In genomic region chr11:51617693-51618092, GRCm38 (mm10) we compare ENCODE assay signal across 8 mouse cellular contexts. TPM values are rescaled to one million over a fixed set of nuclear protein-coding genes. Genes with fewer than 3 reads are reported as not detected.
A peak's percentile ranks its signal among the peaks of the same experiment; 100 is the strongest.
DNase-seq lines count a peak whose midpoint lies in the region; ATAC-seq and TF ChIP-seq lines count a peak whose summit lies in the region.

No protein-coding gene starts in this region.

- H3K9me3 ChIP-seq in forebrain, embryonic 14.5 days (replicated peaks; ENCODE audit: control insufficient read depth, low read length) = no peaks in the 10 kb centered on the region
- H3K9me3 ChIP-seq in forebrain, embryonic 13.5 days (replicated peaks) = no peaks in the 10 kb centered on the region
- no peaks in the 10 kb centered on the region for H3K9me3 ChIP-seq in kidney, embryonic 15.5 days (replicated peaks)
- no peaks in the 10 kb centered on the region for H3K9me3 ChIP-seq in lung, postnatal 0 days (ENCODE audit: low read length)

- H3K4me2 ChIP-seq in forebrain, embryonic 14.5 days (ENCODE audit: low read length) = no peak overlapping the region
- H3K4me2 ChIP-seq in forebrain, embryonic 13.5 days = no peak overlapping the region
- no peak overlapping the region for H3K4me2 ChIP-seq in kidney, embryonic 15.5 days
- no peak overlapping the region for H3K4me2 ChIP-seq in lung, postnatal 0 days (replicated peaks; ENCODE audit: low read depth, low read length)

- no peaks in the 10 kb centered on the region for H3K27me3 ChIP-seq in forebrain, embryonic 14.5 days (replicated peaks; ENCODE audit: control insufficient read depth, insufficient read depth, low read length)
- H3K27me3 ChIP-seq in forebrain, embryonic 13.5 days = 0 out of 2 replicates have a peak, but pooled peaks cover 5% of the 10 kb centered on the region
- no peaks in the 10 kb centered on the region for H3K27me3 ChIP-seq in kidney, embryonic 15.5 days
- H3K27me3 ChIP-seq in lung, postnatal 0 days (replicated peaks; ENCODE audit: insufficient read depth, low read length) = no peaks in the 10 kb centered on the region

- H3K27ac ChIP-seq in forebrain, embryonic 14.5 days (ENCODE audit: low read depth, low read length) = no peak overlapping the region
- no peak overlapping the region for H3K27ac ChIP-seq in forebrain, embryonic 13.5 days
- no peak overlapping the region for H3K27ac ChIP-seq in embryonic fibroblast, embryonic 13.5 days (ENCODE audit: insufficient read depth, low read length)
- peak overlapping the region; percentile 23; the same call in 1 of the 2 replicates for H3K27ac ChIP-seq in kidney, embryonic 15.5 days
- no peak overlapping the region for H3K27ac ChIP-seq in lung, postnatal 0 days (ENCODE audit: low read length)

- H3K4me3 ChIP-seq in forebrain, embryonic 14.5 days (ENCODE audit: low read depth, low read length) = no peak overlapping the region
- no peak overlapping the region for H3K4me3 ChIP-seq in forebrain, embryonic 13.5 days
- no peak overlapping the region for H3K4me3 ChIP-seq in embryonic fibroblast, embryonic 13.5 days (ENCODE audit: insufficient read depth, low read length)
- H3K4me3 ChIP-seq in kidney, embryonic 15.5 days (replicated peaks) = no peak overlapping the region
- H3K4me3 ChIP-seq in lung, postnatal 0 days (ENCODE audit: low read depth, low read length) = no peak overlapping the region

- no peak for ATAC-seq in forebrain, embryonic 14.5 days
- no peak for ATAC-seq in forebrain, embryonic 13.5 days
- no peak for ATAC-seq in kidney, embryonic 15.5 days (replicated peaks; ENCODE audit: low FRiP score)
- ATAC-seq in lung, postnatal 0 days = no peak

- H3K36me3 ChIP-seq in forebrain, embryonic 14.5 days (ENCODE audit: control insufficient read depth, insufficient read depth, low read length) = peaks cover 17% of the 10 kb centered on the region
- peaks cover 14% of the 10 kb centered on the region for H3K36me3 ChIP-seq in forebrain, embryonic 13.5 days (ENCODE audit: poor library complexity, severe bottlenecking)
- H3K36me3 ChIP-seq in kidney, embryonic 15.5 days = peaks cover 16% of the 10 kb centered on the region
- 0 out of 2 replicates have a peak, but pooled peaks cover 2% of the 10 kb centered on the region for H3K36me3 ChIP-seq in lung, postnatal 0 days (ENCODE audit: insufficient read depth, low read length)

- H3K9ac ChIP-seq in forebrain, embryonic 14.5 days (ENCODE audit: low read length) = no peak overlapping the region
- H3K9ac ChIP-seq in forebrain, embryonic 13.5 days = no peak overlapping the region
- H3K9ac ChIP-seq in kidney, embryonic 15.5 days = no peak overlapping the region
- H3K9ac ChIP-seq in lung, postnatal 0 days (replicated peaks; ENCODE audit: low read depth) = no peak overlapping the region

- 2% methylated on average over 4 of the region's 4 CpGs for WGBS in forebrain, embryonic 14.5 days
- 4% methylated on average over 4 of the region's 4 CpGs for WGBS in forebrain, embryonic 13.5 days
- 4% methylated on average over 4 of the region's 4 CpGs for WGBS in kidney, embryonic 15.5 days
- WGBS in lung, postnatal 0 days = 3% methylated on average over 4 of the region's 4 CpGs

- H3K4me1 ChIP-seq in forebrain, embryonic 14.5 days (ENCODE audit: control insufficient read depth, insufficient read depth, low read length) = peaks cover 13% of the 10 kb centered on the region
- peaks cover 23% of the 10 kb centered on the region for H3K4me1 ChIP-seq in forebrain, embryonic 13.5 days
- peaks cover 8% of the 10 kb centered on the region; the same call in 1 of the 2 replicates for H3K4me1 ChIP-seq in embryonic fibroblast, embryonic 13.5 days (ENCODE audit: control insufficient read depth, insufficient read depth, low read length)
- peaks cover 39% of the 10 kb centered on the region for H3K4me1 ChIP-seq in kidney, embryonic 15.5 days
- peaks cover 16% of the 10 kb centered on the region for H3K4me1 ChIP-seq in lung, postnatal 0 days (ENCODE audit: insufficient read depth, low read depth, low read length)

- TF ChIP-seq POLR2A in embryonic fibroblast, embryonic 13.5 days (IDR thresholded peaks at IDR 0.05; ENCODE audit: low read depth, low read length) = no peak

- DNase-seq in forebrain, embryonic 14.5 days (ENCODE audit: low spot score) = peak; percentile 79
- peak; percentile 81 for DNase-seq in A20 (ENCODE audit: low read depth, low spot score)
- peak; percentile 73 to 75 for DNase-seq in adrenal gland, postnatal 36 days
- peak; percentile 89 for DNase-seq in lung, postnatal 0 days (ENCODE audit: low spot score)
- DNase-seq in spleen, adult 12 weeks (ENCODE audit: low spot score) = peak; percentile 59

- TF ChIP-seq CTCF in embryonic fibroblast, embryonic 13.5 days (IDR thresholded peaks at IDR 0.05; ENCODE audit: borderline replicate concordance, insufficient read depth, low read length) = peak; percentile 56; the same call in 1 of the 2 replicates
- peak; percentile 91 for TF ChIP-seq CTCF in lung, postnatal 0 days (IDR thresholded peaks at IDR 0.05)

- TF ChIP-seq EP300 in lung, postnatal 0 days (IDR thresholded peaks at IDR 0.05) = no peak

RNA-seq across cellular contexts. Expression of gene Nhp2, which starts 1.8 kb away (rescaled TPM):
- 114 and 150 TPM in 2 replicates for polyA plus RNA-seq in forebrain, embryonic 14.5 days (2014; fragmentation: Nextera tagmentation; extraction: Ambion mirVana)
- polyA plus RNA-seq in forebrain, embryonic 13.5 days (2015; fragmentation: Nextera tagmentation; extraction: Ambion mirVana) = 123 and 141 TPM in 2 replicates
- total RNA-seq in adrenal gland, postnatal 36 days (2021) = 10 to 100 TPM; 61.5 to 77.5 TPM
- polyA plus RNA-seq in embryonic fibroblast, embryonic 13.5 days (2011; ENCODE audit: insufficient read length, low read depth, missing spikeins) = 61.2 and 70.9 TPM in 2 replicates
- 163 and 169 TPM in 2 replicates for polyA plus RNA-seq in kidney, embryonic 15.5 days (2015; fragmentation: Nextera tagmentation; extraction: Ambion mirVana)
- polyA plus RNA-seq in lung, postnatal 0 days (2015; fragmentation: Nextera tagmentation; extraction: Ambion mirVana) = 60.1 and 67.2 TPM in 2 replicates

RNA-seq across cellular contexts. Expression of gene Hnrnpab, which starts 11.0 kb away (rescaled TPM):
- polyA plus RNA-seq in forebrain, embryonic 14.5 days (2014; fragmentation: Nextera tagmentation; extraction: Ambion mirVana) = 545 and 644 TPM in 2 replicates
- 585 and 646 TPM in 2 replicates for polyA plus RNA-seq in forebrain, embryonic 13.5 days (2015; fragmentation: Nextera tagmentation; extraction: Ambion mirVana)
- 100 to 1,000 TPM; 315 to 322 TPM for total RNA-seq in adrenal gland, postnatal 36 days (2021)
- 361 and 364 TPM in 2 replicates for polyA plus RNA-seq in embryonic fibroblast, embryonic 13.5 days (2011; ENCODE audit: insufficient read length, low read depth, missing spikeins)
- polyA plus RNA-seq in kidney, embryonic 15.5 days (2015; fragmentation: Nextera tagmentation; extraction: Ambion mirVana) = 443 and 447 TPM in 2 replicates
- 152 and 167 TPM in 2 replicates for polyA plus RNA-seq in lung, postnatal 0 days (2015; fragmentation: Nextera tagmentation; extraction: Ambion mirVana)

RNA-seq across cellular contexts. Expression of gene Rmnd5b, which starts 18.0 kb away (rescaled TPM):
- polyA plus RNA-seq in forebrain, embryonic 14.5 days (2014; fragmentation: Nextera tagmentation; extraction: Ambion mirVana) = 77.0 and 86.4 TPM in 2 replicates
- 53.8 and 61.2 TPM in 2 replicates for polyA plus RNA-seq in forebrain, embryonic 13.5 days (2015; fragmentation: Nextera tagmentation; extraction: Ambion mirVana)
- total RNA-seq in adrenal gland, postnatal 36 days (2021) = 10 to 100 TPM; 35.4 to 54.1 TPM
- 17.5 and 20.0 TPM in 2 replicates for polyA plus RNA-seq in embryonic fibroblast, embryonic 13.5 days (2011; ENCODE audit: insufficient read length, low read depth, missing spikeins)
- polyA plus RNA-seq in kidney, embryonic 15.5 days (2015; fragmentation: Nextera tagmentation; extraction: Ambion mirVana) = 43.1 and 44.0 TPM in 2 replicates
- polyA plus RNA-seq in lung, postnatal 0 days (2015; fragmentation: Nextera tagmentation; extraction: Ambion mirVana) = 43.2 and 46.4 TPM in 2 replicates

RNA-seq across cellular contexts. Expression of gene N4bp3, which starts 32.9 kb away (rescaled TPM):
- polyA plus RNA-seq in forebrain, embryonic 14.5 days (2014; fragmentation: Nextera tagmentation; extraction: Ambion mirVana) = 6.6 and 9.9 TPM in 2 replicates
- 7.7 and 8.4 TPM in 2 replicates for polyA plus RNA-seq in forebrain, embryonic 13.5 days (2015; fragmentation: Nextera tagmentation; extraction: Ambion mirVana)
- 1 to 10 TPM; 7.8 to 7.9 TPM for total RNA-seq in adrenal gland, postnatal 36 days (2021)
- 0.35 and 1.8 TPM in 2 replicates for polyA plus RNA-seq in embryonic fibroblast, embryonic 13.5 days (2011; ENCODE audit: insufficient read length, low read depth, missing spikeins)
- polyA plus RNA-seq in kidney, embryonic 15.5 days (2015; fragmentation: Nextera tagmentation; extraction: Ambion mirVana) = 27.8 and 32.1 TPM in 2 replicates
- 43.9 and 44.7 TPM in 2 replicates for polyA plus RNA-seq in lung, postnatal 0 days (2015; fragmentation: Nextera tagmentation; extraction: Ambion mirVana)

RNA-seq across cellular contexts. Expression of gene D930048N14Rik, which starts 33.1 kb away (rescaled TPM):
- 0.44 and 0.61 TPM in 2 replicates for polyA plus RNA-seq in forebrain, embryonic 14.5 days (2014; fragmentation: Nextera tagmentation; extraction: Ambion mirVana)
- 0.44 and 0.54 TPM in 2 replicates for polyA plus RNA-seq in forebrain, embryonic 13.5 days (2015; fragmentation: Nextera tagmentation; extraction: Ambion mirVana)
- total RNA-seq in adrenal gland, postnatal 36 days (2021) = 1 to 10 TPM; 1.1 to 1.3 TPM
- polyA plus RNA-seq in embryonic fibroblast, embryonic 13.5 days (2011; ENCODE audit: insufficient read length, low read depth, missing spikeins) = 0.30 and 0.52 TPM in 2 replicates
- polyA plus RNA-seq in kidney, embryonic 15.5 days (2015; fragmentation: Nextera tagmentation; extraction: Ambion mirVana) = 3.4 and 3.8 TPM in 2 replicates
- polyA plus RNA-seq in lung, postnatal 0 days (2015; fragmentation: Nextera tagmentation; extraction: Ambion mirVana) = 2.5 and 3.1 TPM in 2 replicates
